Mouse (Mus musculus): Measurements from ENCODE around the gene Klhl15. TPM values are rescaled to one million over a fixed set of nuclear protein-coding genes. Genes with fewer than 3 reads are reported as not detected.
"Not testable (repeated sequence)": the region's sequence is repeated elsewhere in the genome, so short reads cannot be mapped to it uniquely, and the experiment has no call there.

Klhl15 gene
- polyA plus RNA-seq (2015; fragmentation: Nextera tagmentation; extraction: Ambion mirVana) = 8.4 and 8.5 TPM in 2 replicates

DNA sequence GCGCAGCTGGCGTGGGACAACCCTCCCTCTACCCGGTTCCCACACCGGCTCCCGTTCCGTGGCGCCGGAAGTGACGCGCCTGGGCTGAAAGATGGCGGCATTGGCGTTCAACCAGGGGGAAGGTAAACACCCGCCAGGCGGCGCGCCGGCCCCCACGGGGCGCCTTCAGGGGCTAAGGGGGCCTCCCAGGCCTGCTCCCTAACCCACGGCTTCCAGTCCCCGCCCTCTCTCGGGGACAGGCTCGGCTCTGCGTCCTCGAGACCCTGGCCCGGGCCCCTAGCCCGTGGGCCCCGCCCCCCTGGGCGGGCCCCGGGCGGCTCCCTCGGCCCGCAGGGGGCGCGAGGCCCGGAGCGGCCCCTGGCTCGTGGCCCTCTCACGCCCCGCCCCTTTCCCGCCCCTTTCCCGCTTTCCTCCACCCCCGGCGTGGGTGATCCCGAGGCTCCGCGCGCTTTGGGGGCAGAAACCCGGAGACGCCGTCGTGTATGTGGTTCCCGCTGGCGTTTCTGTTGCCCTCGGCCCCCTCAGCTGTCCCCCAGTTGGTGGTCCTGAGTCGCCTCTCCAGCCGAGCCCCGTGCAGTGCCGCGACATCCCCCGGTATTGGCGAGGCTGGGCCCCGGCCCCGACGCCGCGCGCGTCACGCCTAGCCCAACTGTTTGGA is at the start of gene Klhl15:
TSS of gene Klhl15 (plus strand) at position 68 of the 658 bp plus-strand sequence.
- Histone ChIP-seq H3K9ac (ENCODE audit: low read length) (peak within 1 kb of the TSS; percentile 79), H3K4me2 (ENCODE audit: low read depth, low read length) (peak within 1 kb of the TSS; percentile 57), H3K27ac (ENCODE audit: low read length) (peak within 1 kb of the TSS; percentile 79), H3K36me3 (ENCODE audit: control insufficient read depth, insufficient read depth, low read length) (no peaks in the 10 kb centered on the region), H3K27me3 (ENCODE audit: control insufficient read depth, insufficient read depth, low read length) (peaks cover 28% of the 10 kb centered on the region; the same call in 1 of the 2 replicates), H3K4me1 (ENCODE audit: control insufficient read depth, insufficient read depth, low read length) (no peaks in the 10 kb centered on the region), H3K4me3 (replicated peaks; ENCODE audit: low read length) (peak within 1 kb of the TSS; percentile 66), H3K9me3 (replicated peaks; ENCODE audit: control insufficient read depth, low read length) (no peaks in the 10 kb centered on the region)
- 3% methylated on average over 54 of the region's 70 CpGs for WGBS
- ATAC-seq (ENCODE audit: insufficient read depth, low FRiP score) = peak; percentile 98

GRCm38 (mm10) chrX:94185156-94185555 is 49.2 kb upstream of the Klhl15 start:
- 33% methylated on average over 1 of the region's 1 CpGs for WGBS
- no peak overlapping the region for H3K4me2 ChIP-seq (ENCODE audit: low read depth, low read length)
- no peak overlapping the region for H3K9ac ChIP-seq (ENCODE audit: low read length)
- H3K4me1 ChIP-seq (ENCODE audit: control insufficient read depth, insufficient read depth, low read length) = no peaks in the 10 kb centered on the region
- H3K9me3 ChIP-seq (replicated peaks; ENCODE audit: control insufficient read depth, low read length) = no peaks in the 10 kb centered on the region
- H3K36me3 ChIP-seq (ENCODE audit: control insufficient read depth, insufficient read depth, low read length) = no peaks in the 10 kb centered on the region
- H3K27ac ChIP-seq (ENCODE audit: low read length) = no peak overlapping the region
- 0 out of 2 replicates have a peak, but pooled peaks cover 3% of the 10 kb centered on the region for H3K27me3 ChIP-seq (ENCODE audit: control insufficient read depth, insufficient read depth, low read length)
- no peak overlapping the region for H3K4me3 ChIP-seq (replicated peaks; ENCODE audit: low read length)
- no peak for ATAC-seq (ENCODE audit: insufficient read depth, low FRiP score)

GRCm38 (mm10) chrX:94193901-94194300 is 40.5 kb upstream of the Klhl15 start:
- not testable (repeated sequence) for ATAC-seq (ENCODE audit: insufficient read depth, low FRiP score); H3K9ac ChIP-seq (ENCODE audit: low read length); H3K4me3 ChIP-seq (replicated peaks; ENCODE audit: low read length); H3K4me2 ChIP-seq (ENCODE audit: low read depth, low read length); H3K27me3 ChIP-seq (ENCODE audit: control insufficient read depth, insufficient read depth, low read length); H3K9me3 ChIP-seq (replicated peaks; ENCODE audit: control insufficient read depth, low read length); H3K27ac ChIP-seq (ENCODE audit: low read length); H3K4me1 ChIP-seq (ENCODE audit: control insufficient read depth, insufficient read depth, low read length)
- 57% methylated on average over 4 of the region's 4 CpGs for WGBS
- H3K36me3 ChIP-seq (ENCODE audit: control insufficient read depth, insufficient read depth, low read length) = peaks cover 18% of the 10 kb centered on the region

- WGBS = 79% methylated on average over 5 of the region's 5 CpGs
- Histone ChIP-seq H3K27ac (ENCODE audit: low read length) (no peak overlapping the region), H3K27me3 (ENCODE audit: control insufficient read depth, insufficient read depth, low read length) (no peaks in the 10 kb centered on the region), H3K9me3 (replicated peaks; ENCODE audit: control insufficient read depth, low read length) (no peaks in the 10 kb centered on the region), H3K36me3 (ENCODE audit: control insufficient read depth, insufficient read depth, low read length) (peaks cover 24% of the 10 kb centered on the region), H3K4me3 (replicated peaks; ENCODE audit: low read length) (no peak overlapping the region), H3K9ac (ENCODE audit: low read length) (no peak overlapping the region), H3K4me2 (ENCODE audit: low read depth, low read length) (no peak overlapping the region), H3K4me1 (ENCODE audit: control insufficient read depth, insufficient read depth, low read length) (no peaks in the 10 kb centered on the region)
- no peak for ATAC-seq (ENCODE audit: insufficient read depth, low FRiP score)
These were observed 36.6 kb upstream of the Klhl15 start for GRCm38 (mm10) chrX:94197789-94198188.

GRCm38 (mm10) chrX:94212264-94212596 is 22.2 kb upstream of the Klhl15 start:
- H3K36me3 ChIP-seq (ENCODE audit: control insufficient read depth, insufficient read depth, low read length) = peaks cover 7% of the 10 kb centered on the region; the same call in 1 of the 2 replicates
- H3K27me3 ChIP-seq (ENCODE audit: control insufficient read depth, insufficient read depth, low read length) = no peaks in the 10 kb centered on the region
- peak overlapping the region; percentile 84 for H3K4me3 ChIP-seq (replicated peaks; ENCODE audit: low read length)
- ATAC-seq (ENCODE audit: insufficient read depth, low FRiP score) = peak; percentile 54; the same call in 1 of the 2 replicates
- peak overlapping the region; percentile 86 for H3K4me2 ChIP-seq (ENCODE audit: low read depth, low read length)
- peak overlapping the region; percentile 80 for H3K27ac ChIP-seq (ENCODE audit: low read length)
- H3K4me1 ChIP-seq (ENCODE audit: control insufficient read depth, insufficient read depth, low read length) = no peaks in the 10 kb centered on the region
- H3K9me3 ChIP-seq (replicated peaks; ENCODE audit: control insufficient read depth, low read length) = no peaks in the 10 kb centered on the region
- H3K9ac ChIP-seq (ENCODE audit: low read length) = peak overlapping the region; percentile 90
- WGBS = under 1% methylated on average over 12 of the region's 12 CpGs

GRCm38 (mm10) chrX:94212597-94213321 is 21.6 kb upstream of the Klhl15 start, which contains the start of gene Eif2s3x:
Eif2s3x (minus strand) TSS chrX:94212862.
- under 1% methylated on average over 52 of the region's 52 CpGs for WGBS
- H3K27me3 ChIP-seq (ENCODE audit: control insufficient read depth, insufficient read depth, low read length) = no peaks in the 10 kb centered on the region
- H3K4me1 ChIP-seq (ENCODE audit: control insufficient read depth, insufficient read depth, low read length) = no peaks in the 10 kb centered on the region
- H3K27ac ChIP-seq (ENCODE audit: low read length) = peak within 1 kb of the TSS; percentile 83
- H3K4me2 ChIP-seq (ENCODE audit: low read depth, low read length) = peak within 1 kb of the TSS; percentile 86
- H3K36me3 ChIP-seq (ENCODE audit: control insufficient read depth, insufficient read depth, low read length) = peaks cover 3% of the 10 kb centered on the region; the same call in 1 of the 2 replicates
- ATAC-seq (ENCODE audit: insufficient read depth, low FRiP score) = peak; percentile 95
- H3K9me3 ChIP-seq (replicated peaks; ENCODE audit: control insufficient read depth, low read length) = no peaks in the 10 kb centered on the region
- H3K9ac ChIP-seq (ENCODE audit: low read length) = peak within 1 kb of the TSS; percentile 90
- peak within 1 kb of the TSS; percentile 84 for H3K4me3 ChIP-seq (replicated peaks; ENCODE audit: low read length)

- H3K4me3 ChIP-seq (replicated peaks; ENCODE audit: low read length) = peak overlapping the region; percentile 84
- ATAC-seq (ENCODE audit: insufficient read depth, low FRiP score) = no peak
- peak overlapping the region; percentile 52 for H3K4me2 ChIP-seq (ENCODE audit: low read depth, low read length)
- peaks cover 3% of the 10 kb centered on the region; the same call in 1 of the 2 replicates for H3K36me3 ChIP-seq (ENCODE audit: control insufficient read depth, insufficient read depth, low read length)
- H3K4me1 ChIP-seq (ENCODE audit: control insufficient read depth, insufficient read depth, low read length) = no peaks in the 10 kb centered on the region
- H3K9ac ChIP-seq (ENCODE audit: low read length) = peak overlapping the region; percentile 66; the same call in 1 of the 2 replicates
- WGBS = 7% methylated on average over 7 of the region's 7 CpGs
- peak overlapping the region; percentile 83 for H3K27ac ChIP-seq (ENCODE audit: low read length)
- no peaks in the 10 kb centered on the region for H3K9me3 ChIP-seq (replicated peaks; ENCODE audit: control insufficient read depth, low read length)
- H3K27me3 ChIP-seq (ENCODE audit: control insufficient read depth, insufficient read depth, low read length) = no peaks in the 10 kb centered on the region
These were observed 21.0 kb upstream of the Klhl15 start for GRCm38 (mm10) chrX:94213384-94213783.

DNA sequence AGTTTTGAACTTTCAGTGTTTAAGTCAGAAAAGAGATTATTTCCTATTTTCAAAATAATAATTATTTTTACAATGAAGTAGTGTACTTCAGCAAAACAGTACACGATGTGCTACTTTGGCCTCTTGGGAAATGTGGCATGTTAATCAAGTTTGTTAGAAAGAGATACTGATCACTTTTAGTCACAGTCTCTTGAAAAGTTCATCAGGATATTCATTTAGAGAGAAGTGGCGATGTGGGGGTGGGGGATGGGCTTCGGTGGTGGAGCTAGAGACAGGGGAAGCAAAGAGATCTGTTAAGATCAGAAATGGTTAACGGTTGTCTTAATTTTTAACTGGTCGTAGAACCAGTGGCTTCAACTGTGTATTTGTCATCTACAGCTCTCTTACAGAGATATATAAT is 967 bp upstream of the Klhl15 start:
- H3K36me3 ChIP-seq (ENCODE audit: control insufficient read depth, insufficient read depth, low read length) = no peaks in the 10 kb centered on the region
- H3K4me2 ChIP-seq (ENCODE audit: low read depth, low read length) = no peak overlapping the region; the same call in 1 of the 2 replicates
- H3K4me1 ChIP-seq (ENCODE audit: control insufficient read depth, insufficient read depth, low read length) = no peaks in the 10 kb centered on the region
- H3K27ac ChIP-seq (ENCODE audit: low read length) = no peak overlapping the region
- 31% methylated on average over 5 of the region's 5 CpGs for WGBS
- H3K9me3 ChIP-seq (replicated peaks; ENCODE audit: control insufficient read depth, low read length) = no peaks in the 10 kb centered on the region
- H3K27me3 ChIP-seq (ENCODE audit: control insufficient read depth, insufficient read depth, low read length) = peaks cover 28% of the 10 kb centered on the region; the same call in 1 of the 2 replicates
- ATAC-seq (ENCODE audit: insufficient read depth, low FRiP score) = no peak
- no peak overlapping the region for H3K4me3 ChIP-seq (replicated peaks; ENCODE audit: low read length)
- no peak overlapping the region for H3K9ac ChIP-seq (ENCODE audit: low read length)

DNA sequence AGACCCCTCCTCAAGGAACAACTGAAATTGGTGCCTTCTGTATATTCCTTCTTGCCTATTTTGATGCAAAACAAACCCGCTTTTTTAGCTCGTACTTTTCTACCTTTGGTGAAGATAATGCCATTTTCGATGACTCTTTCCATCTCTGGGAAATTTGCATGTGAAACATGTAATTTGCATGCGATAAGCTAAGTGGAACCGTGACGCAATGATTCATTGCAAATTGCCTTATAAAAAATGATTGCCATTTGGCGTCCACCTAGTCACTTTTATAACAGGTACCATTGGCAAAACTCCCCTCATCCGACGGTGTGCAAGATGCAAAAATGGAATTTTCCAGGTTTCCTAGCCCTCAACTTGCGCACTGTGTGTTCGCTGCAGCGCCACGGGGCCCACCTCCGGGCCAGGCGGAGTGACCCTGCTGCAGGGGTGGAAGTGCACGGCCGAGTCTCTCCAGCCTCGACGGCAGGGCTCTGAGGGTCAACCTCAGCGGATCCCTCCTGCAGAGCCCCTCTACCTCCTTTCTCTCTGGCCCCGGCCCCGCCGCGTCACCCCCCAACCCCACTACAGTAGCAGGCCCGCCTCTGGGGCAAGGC is 365 bp upstream of the Klhl15 start:
- Histone ChIP-seq H3K4me1 (ENCODE audit: control insufficient read depth, insufficient read depth, low read length) (no peaks in the 10 kb centered on the region), H3K36me3 (ENCODE audit: control insufficient read depth, insufficient read depth, low read length) (no peaks in the 10 kb centered on the region), H3K27me3 (ENCODE audit: control insufficient read depth, insufficient read depth, low read length) (peaks cover 28% of the 10 kb centered on the region; the same call in 1 of the 2 replicates), H3K9me3 (replicated peaks; ENCODE audit: control insufficient read depth, low read length) (no peaks in the 10 kb centered on the region), H3K27ac (ENCODE audit: low read length) (peak overlapping the region; percentile 79), H3K9ac (ENCODE audit: low read length) (peak overlapping the region; percentile 75), H3K4me3 (replicated peaks; ENCODE audit: low read length) (peak overlapping the region; percentile 66), H3K4me2 (ENCODE audit: low read depth, low read length) (peak overlapping the region; percentile 54)
- WGBS = 14% methylated on average over 25 of the region's 25 CpGs
- ATAC-seq (ENCODE audit: insufficient read depth, low FRiP score) = no peak

All from stomach, embryonic 16.5 days (tissue).